Mouse (Mus musculus): ENCODE results near the gene Pik3ap1.
"Not testable (repeated sequence)": the region's sequence is repeated elsewhere in the genome, so short reads cannot be mapped to it uniquely, and the experiment has no call there.

Pik3ap1 gene

GRCm38 (mm10) chr19:41384922-41385508 lies at the start of gene Pik3ap1:
Gene Pik3ap1 (minus strand): TSS chr19:41385102.
- peak; percentile 34 for DNase-seq (ENCODE audit: low spot score)

GRCm38 (mm10) chr19:41431512-41432164 lies 46.7 kb upstream of the Pik3ap1 start:
- DNase-seq (ENCODE audit: low spot score) = not testable (repeated sequence)

GRCm38 (mm10) chr19:41425927-41426772 lies 41.2 kb upstream of the Pik3ap1 start:
- DNase-seq (ENCODE audit: low spot score) = not testable (repeated sequence)

- no peak for DNase-seq (ENCODE audit: low spot score)
These were observed 36.4 kb upstream of the Pik3ap1 start for GRCm38 (mm10) chr19:41421264-41421663.

- no peak for DNase-seq (ENCODE audit: low spot score)
These were observed 33.9 kb upstream of the Pik3ap1 start for GRCm38 (mm10) chr19:41418786-41419185.

GRCm38 (mm10) chr19:41417995-41418394 lies 33.1 kb upstream of the Pik3ap1 start:
- no peak for DNase-seq (ENCODE audit: low spot score)

GRCm38 (mm10) chr19:41416201-41416600 lies 31.3 kb upstream of the Pik3ap1 start:
- DNase-seq (ENCODE audit: low spot score) = peak; percentile 49

- DNase-seq (ENCODE audit: low spot score) = no peak
These were observed 17.7 kb upstream of the Pik3ap1 start for GRCm38 (mm10) chr19:41402603-41403002.

GRCm38 (mm10) chr19:41390856-41391255 lies 6.0 kb upstream of the Pik3ap1 start:
- no peak for DNase-seq (ENCODE audit: low spot score)

- no peak for DNase-seq (ENCODE audit: low spot score)
These were observed 4.4 kb upstream of the Pik3ap1 start for GRCm38 (mm10) chr19:41389351-41389750.

- no peak for DNase-seq (ENCODE audit: low spot score)
These were observed 3.3 kb upstream of the Pik3ap1 start for GRCm38 (mm10) chr19:41388242-41388641.

- no peak for DNase-seq (ENCODE audit: low spot score)
These were observed 2.4 kb upstream of the Pik3ap1 start for GRCm38 (mm10) chr19:41387262-41387661.

- peak; percentile 28 for DNase-seq (ENCODE audit: low spot score)
These were observed 473 bp downstream of the Pik3ap1 start for GRCm38 (mm10) chr19:41384406-41384851.

- no peak for DNase-seq (ENCODE audit: low spot score)
These were observed 2.4 kb downstream of the Pik3ap1 start for GRCm38 (mm10) chr19:41382391-41382978.

GRCm38 (mm10) chr19:41381581-41382239 lies 3.2 kb downstream of the Pik3ap1 start:
- no peak for DNase-seq (ENCODE audit: low spot score)

- DNase-seq (ENCODE audit: low spot score) = no peak
These were observed 5.7 kb downstream of the Pik3ap1 start for GRCm38 (mm10) chr19:41379195-41379594.

GRCm38 (mm10) chr19:41375791-41376190 lies 9.1 kb downstream of the Pik3ap1 start:
- DNase-seq (ENCODE audit: low spot score) = no peak

- DNase-seq (ENCODE audit: low spot score) = no peak
These were observed 9.8 kb downstream of the Pik3ap1 start for GRCm38 (mm10) chr19:41375096-41375495.

- no peak for DNase-seq (ENCODE audit: low spot score)
These were observed 10.2 kb downstream of the Pik3ap1 start for GRCm38 (mm10) chr19:41374658-41375057.

GRCm38 (mm10) chr19:41372322-41372721 lies 12.6 kb downstream of the Pik3ap1 start:
- no peak for DNase-seq (ENCODE audit: low spot score)

- DNase-seq (ENCODE audit: low spot score) = no peak
These were observed 13.5 kb downstream of the Pik3ap1 start for GRCm38 (mm10) chr19:41371373-41371772.

All from testis, postnatal 14 days (tissue).